Mouse (Mus musculus) kidney, embryonic 16.5 days (tissue): ENCODE data around the gene Eng. TPM values are rescaled to one million over a fixed set of nuclear protein-coding genes. Genes with fewer than 3 reads are reported as not detected.

Experiments
- ATAC-seq: fragments of 200-750 bp; cut with Nextera tagmentation; 2 replicates; pipeline ENCODE4 v1.8.0; 2017; ENCODE audit warnings: moderate TSS enrichment; ENCODE audit not compliant: low FRiP score, low TSS enrichment
- H3K27ac ChIP-seq: fragments of 300-500 bp; sonication (generic); 2 replicates; pipeline ENCODE4 v1.5.1; 2014; ENCODE audit warnings: low read length
- H3K27me3 ChIP-seq: fragments of 300-500 bp; sonication (generic); 2 replicates; pipeline ENCODE4 v1.6.1; 2014; ENCODE audit warnings: low read length, control low read depth, mixed read lengths; ENCODE audit not compliant: insufficient read depth
- H3K36me3 ChIP-seq: fragments of 300-500 bp; sonication (generic); 2 replicates; pipeline ENCODE4 v1.6.1; 2014; ENCODE audit warnings: low read length, control low read depth, mixed read lengths; ENCODE audit not compliant: insufficient read depth
- H3K4me1 ChIP-seq: fragments of 300-500 bp; sonication (generic); 2 replicates; pipeline ENCODE4 v1.6.1; 2014; ENCODE audit warnings: low read length, control low read depth, mixed read lengths; ENCODE audit not compliant: insufficient read depth
- H3K4me2 ChIP-seq: fragments of 300-500 bp; sonication (generic); replicated peaks from 2 replicates; pipeline ENCODE4 v1.6.1; 2014; ENCODE audit warnings: low read depth, low read length
- H3K4me3 ChIP-seq: fragments of 300-500 bp; sonication (generic); 2 replicates; pipeline ENCODE4 v1.5.1; 2014; ENCODE audit warnings: mild to moderate bottlenecking, low read length
- H3K9ac ChIP-seq: fragments of 300-500 bp; sonication (generic); replicated peaks from 2 replicates; pipeline ENCODE4 v1.6.1; 2014; ENCODE audit warnings: low read length
- H3K9me3 ChIP-seq: fragments of 300-500 bp; sonication (generic); 2 replicates; pipeline ENCODE4 v1.6.1; 2016; ENCODE audit warnings: low read length, control low read depth
- WGBS: fragments of 180-500 bp; shearing (Covaris S2); extraction: QIAGEN DNeasy Blood & Tissue Kit; methylation state at CpG from one replicate; pipeline ENCODE4 v1.1.7; 2014; 5-methylcytosine and 5-hydroxymethylcytosine counted together
- polyA plus RNA-seq: library from polyadenylated mRNA; unstranded; fragments of >200 nt; fragmentation: Nextera tagmentation; extraction: Ambion mirVana; gene quantifications from 2 replicates; pipeline ENCODE4 v1.2.1, GENCODE M21; 2015

The Eng gene
- polyA plus RNA-seq, 1 experiment from 2014 or later, result 98.7 TPM

- H3K4me1 ChIP-seq, result peaks cover 38% of the 10 kb centered on the region
- no peak overlapping the region for H3K4me2 ChIP-seq
- no peak for ATAC-seq
- peak overlapping the region; percentile 13; the same call in 1 of the 2 replicates for H3K27ac ChIP-seq
- no peaks in the 10 kb centered on the region for H3K27me3 ChIP-seq
- peaks cover 3% of the 10 kb centered on the region; the same call in 1 of the 2 replicates for H3K9me3 ChIP-seq
- H3K36me3 ChIP-seq, result peaks cover 16% of the 10 kb centered on the region
- H3K9ac ChIP-seq, result no peak overlapping the region
- no peak overlapping the region for H3K4me3 ChIP-seq
- 54% methylated on average over 9 of the region's 9 CpGs for WGBS
Measured at GRCm38 (mm10) chr2:32618051-32618450, 28.3 kb upstream of the Eng start.

GRCm38 (mm10) chr2:32620682-32621516 lies 25.5 kb upstream of the Eng start:
- peak; percentile 67 for ATAC-seq
- peak overlapping the region; percentile 6; the same call in 1 of the 2 replicates for H3K4me2 ChIP-seq
- 6% methylated on average over 4 of the region's 4 CpGs for WGBS
- H3K36me3 ChIP-seq, result peaks cover 8% of the 10 kb centered on the region; the same call in 1 of the 2 replicates
- peak overlapping the region; percentile 48 for H3K9ac ChIP-seq
- H3K4me3 ChIP-seq, result no peak overlapping the region
- H3K4me1 ChIP-seq, result peaks cover 58% of the 10 kb centered on the region
- no peaks in the 10 kb centered on the region for H3K27me3 ChIP-seq
- H3K27ac ChIP-seq, result peak overlapping the region; percentile 92
- peaks cover 3% of the 10 kb centered on the region; the same call in 1 of the 2 replicates for H3K9me3 ChIP-seq

- WGBS, result 11% methylated on average over 7 of the region's 7 CpGs
- Histone ChIP-seq H3K4me3 (no peak within 1 kb of the TSS), H3K27ac (peak within 1 kb of the TSS; percentile 92), H3K9me3 (peaks cover 3% of the 10 kb centered on the region; the same call in 1 of the 2 replicates), H3K27me3 (no peaks in the 10 kb centered on the region), H3K4me2 (peak within 1 kb of the TSS; percentile 9; the same call in 1 of the 2 replicates), H3K9ac (peak within 1 kb of the TSS; percentile 48), H3K36me3 (peaks cover 8% of the 10 kb centered on the region; the same call in 1 of the 2 replicates), H3K4me1 (peaks cover 64% of the 10 kb centered on the region)
- ATAC-seq, result peak; percentile 12; the same call in 1 of the 2 replicates
Measured at GRCm38 (mm10) chr2:32621517-32621859, 24.9 kb upstream of the Eng start, which contains the start of gene Ak1. TSS of gene Ak1 (plus strand) at chr2:32621758.

GRCm38 (mm10) chr2:32624111-32624748 lies 22.2 kb upstream of the Eng start:
- H3K4me2 ChIP-seq, result no peak overlapping the region
- no peaks in the 10 kb centered on the region for H3K9me3 ChIP-seq
- H3K27ac ChIP-seq, result peak overlapping the region; percentile 57
- H3K9ac ChIP-seq, result peak overlapping the region; percentile 45; the same call in 1 of the 2 replicates
- WGBS, result 71% methylated on average over 5 of the region's 5 CpGs
- H3K36me3 ChIP-seq, result no peaks in the 10 kb centered on the region
- H3K27me3 ChIP-seq, result no peaks in the 10 kb centered on the region
- no peak for ATAC-seq
- peaks cover 81% of the 10 kb centered on the region for H3K4me1 ChIP-seq
- no peak overlapping the region for H3K4me3 ChIP-seq

- Histone ChIP-seq H3K4me3 (peak overlapping the region; percentile 25), H3K9ac (peak overlapping the region; percentile 45), H3K27ac (peak overlapping the region; percentile 57), H3K27me3 (no peaks in the 10 kb centered on the region), H3K9me3 (no peaks in the 10 kb centered on the region), H3K36me3 (no peaks in the 10 kb centered on the region), H3K4me1 (peaks cover 74% of the 10 kb centered on the region), H3K4me2 (peak overlapping the region; percentile 53)
- ATAC-seq, result peak; percentile 16
- 4% methylated on average over 13 of the region's 13 CpGs for WGBS
Measured at GRCm38 (mm10) chr2:32625212-32625872, 21.1 kb upstream of the Eng start.

GRCm38 (mm10) chr2:32625873-32626694 lies 20.3 kb upstream of the Eng start:
- H3K9me3 ChIP-seq, result no peaks in the 10 kb centered on the region
- H3K4me1 ChIP-seq, result peaks cover 67% of the 10 kb centered on the region
- peak overlapping the region; percentile 53; the same call in 1 of the 2 replicates for H3K4me2 ChIP-seq
- peak overlapping the region; percentile 53 for H3K9ac ChIP-seq
- WGBS, result 26% methylated on average over 5 of the region's 5 CpGs
- H3K27me3 ChIP-seq, result no peaks in the 10 kb centered on the region
- no peaks in the 10 kb centered on the region for H3K36me3 ChIP-seq
- peak; percentile 46 for ATAC-seq
- H3K4me3 ChIP-seq, result peak overlapping the region; percentile 25
- H3K27ac ChIP-seq, result peak overlapping the region; percentile 57

GRCm38 (mm10) chr2:32627266-32628043 lies 18.9 kb upstream of the Eng start:
- H3K27ac ChIP-seq, result peak overlapping the region; percentile 8; the same call in 1 of the 2 replicates
- 64% methylated on average over 20 of the region's 20 CpGs for WGBS
- no peak overlapping the region for H3K4me2 ChIP-seq
- H3K9me3 ChIP-seq, result no peaks in the 10 kb centered on the region
- no peak for ATAC-seq
- H3K4me1 ChIP-seq, result peaks cover 58% of the 10 kb centered on the region
- no peaks in the 10 kb centered on the region for H3K36me3 ChIP-seq
- 0 out of 2 replicates have a peak overlapping the region, but pooled peaks have one; percentile 22 for H3K9ac ChIP-seq
- no peaks in the 10 kb centered on the region for H3K27me3 ChIP-seq
- H3K4me3 ChIP-seq, result no peak overlapping the region

GRCm38 (mm10) chr2:32628044-32628550 lies 18.3 kb upstream of the Eng start:
- H3K9ac ChIP-seq, result 0 out of 2 replicates have a peak overlapping the region, but pooled peaks have one; percentile 26
- peak overlapping the region; percentile 43; the same call in 1 of the 2 replicates for H3K27ac ChIP-seq
- 0 out of 2 replicates have a peak overlapping the region, but pooled peaks have one; percentile 1 for H3K4me2 ChIP-seq

More at GRCm38 (mm10) chr2:32628044-32628550, 18.3 kb upstream of the Eng start:
- ATAC-seq, result no peak
- 62% methylated on average over 4 of the region's 4 CpGs for WGBS
- Histone ChIP-seq H3K9me3 (no peaks in the 10 kb centered on the region), H3K4me3 (no peak overlapping the region), H3K36me3 (no peaks in the 10 kb centered on the region), H3K4me1 (peaks cover 58% of the 10 kb centered on the region), H3K27me3 (no peaks in the 10 kb centered on the region)
